In the genomic region with DNA sequence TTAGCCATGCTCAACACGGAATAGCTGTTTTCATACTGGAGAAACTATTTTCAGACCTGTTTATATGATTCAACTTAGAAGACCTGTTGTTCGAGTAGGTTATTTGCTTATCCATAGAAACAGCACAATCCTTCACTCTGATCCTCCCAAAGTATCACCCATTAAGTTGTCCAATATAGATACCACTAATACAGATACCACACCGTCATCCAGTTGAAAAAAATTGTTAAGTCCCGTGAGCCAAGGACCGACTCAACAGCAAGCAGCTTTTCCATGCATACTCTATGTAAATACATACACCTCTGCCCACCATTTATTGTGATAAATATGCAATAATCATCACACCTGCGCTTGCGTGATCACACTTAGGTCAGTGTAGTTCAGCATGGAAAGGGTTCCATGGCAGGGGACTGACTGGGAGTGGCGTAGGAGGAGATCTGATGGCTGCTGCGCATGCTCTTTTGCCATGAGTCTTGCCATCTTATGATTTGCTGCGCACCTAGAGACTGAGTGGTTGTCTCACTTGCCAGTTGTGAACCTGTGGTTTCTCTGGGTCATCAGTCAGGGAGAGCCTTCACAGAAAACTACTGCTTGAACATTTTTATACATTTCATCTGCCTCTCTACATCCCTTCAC, we compare ENCODE assay signal across 31 mouse cellular contexts. TPM values are rescaled to one million over a fixed set of nuclear protein-coding genes. Genes with fewer than 3 reads are reported as not detected.
"Had no signal": no experiment of that assay in that cellular context is flagged by ENCODE, and none has a peak within 500 bp of the region (broad histone marks: within the 10 kb centered on the region; RNA-seq: fewer than 3 reads in every experiment).

No protein-coding gene starts in this region.

- H3K4me1 ChIP-seq: midbrain, embryonic 15.5 days had no signal

- DNase-seq: left cerebral cortex, postnatal 4 days; liver; liver, embryonic 13.5 days; liver, postnatal 0 days; lung, adult 18-20 months; lung, adult 2 months; lung, embryonic 14.5 days; lung, postnatal 10 days; lung, postnatal 14 days; lung, postnatal 36 days; lung, postnatal 4 days; midbrain, embryonic 14.5 days had no signal

- H3K27ac ChIP-seq: limb, embryonic 10.5 days; limb, embryonic 12.5 days; limb, embryonic 13.5 days; limb, embryonic 15.5 days; liver, embryonic 12.5 days; liver, embryonic 13.5 days; liver, embryonic 14.5 days; liver, embryonic 15.5 days; lung, embryonic 15.5 days; macrophage; midbrain, embryonic 10.5 days; midbrain, embryonic 12.5 days; midbrain, embryonic 13.5 days; midbrain, embryonic 15.5 days; neural tube, embryonic 12.5 days had no signal

- H3K9ac ChIP-seq: limb, embryonic 12.5 days; limb, embryonic 13.5 days; limb, embryonic 15.5 days; liver, embryonic 12.5 days; liver, embryonic 13.5 days; liver, embryonic 14.5 days; liver, embryonic 15.5 days; liver, postnatal 0 days; lung, embryonic 14.5 days; lung, embryonic 15.5 days; midbrain, embryonic 12.5 days; midbrain, embryonic 13.5 days; midbrain, embryonic 15.5 days; neural tube, embryonic 12.5 days had no signal

- H3K27me3 ChIP-seq: limb, embryonic 15.5 days; liver, embryonic 12.5 days; liver, embryonic 13.5 days; liver, embryonic 15.5 days; lung, embryonic 15.5 days; megakaryocyte, embryonic 14.5 days; midbrain, embryonic 15.5 days; neural tube, embryonic 12.5 days had no signal

- H3K9me3 ChIP-seq: limb, embryonic 10.5 days; limb, embryonic 12.5 days; limb, embryonic 13.5 days; limb, embryonic 15.5 days; liver, embryonic 12.5 days; liver, embryonic 13.5 days; liver, embryonic 15.5 days; lung, embryonic 15.5 days; megakaryocyte, embryonic 14.5 days; midbrain, embryonic 10.5 days; midbrain, embryonic 12.5 days; midbrain, embryonic 13.5 days; midbrain, embryonic 15.5 days; neural tube, embryonic 12.5 days had no signal

- H3K36me3 ChIP-seq: limb, embryonic 10.5 days; limb, embryonic 12.5 days; limb, embryonic 13.5 days; limb, embryonic 15.5 days; liver, embryonic 12.5 days; liver, embryonic 13.5 days; liver, embryonic 15.5 days; lung, embryonic 15.5 days; midbrain, embryonic 10.5 days; midbrain, embryonic 12.5 days; midbrain, embryonic 13.5 days; midbrain, embryonic 15.5 days; neural tube, embryonic 12.5 days had no signal

- H3K4me3 ChIP-seq: limb, embryonic 10.5 days; limb, embryonic 12.5 days; limb, embryonic 13.5 days; limb, embryonic 15.5 days; liver, embryonic 12.5 days; liver, embryonic 13.5 days; liver, embryonic 15.5 days; lung, embryonic 15.5 days; megakaryocyte, embryonic 14.5 days; midbrain, embryonic 10.5 days; midbrain, embryonic 12.5 days; midbrain, embryonic 13.5 days; midbrain, embryonic 15.5 days; myocyte; neural tube, embryonic 12.5 days had no signal

- H3K4me2 ChIP-seq: limb, embryonic 12.5 days; limb, embryonic 13.5 days; limb, embryonic 15.5 days; liver, embryonic 11.5 days; liver, embryonic 12.5 days; liver, embryonic 13.5 days; liver, embryonic 15.5 days; lung, embryonic 14.5 days; lung, embryonic 15.5 days; midbrain, embryonic 11.5 days; midbrain, embryonic 12.5 days; midbrain, embryonic 13.5 days; midbrain, embryonic 15.5 days; neural tube, embryonic 12.5 days had no signal

RNA-seq across cellular contexts. Expression of a gene that starts 32.9 kb away (rescaled TPM):
- total RNA-seq: megakaryocyte-erythroid progenitor cell, adult 5-6 weeks had no signal
